Mouse (Mus musculus): ENCODE data around the gene Hspbp1. TPM values are rescaled to one million over a fixed set of nuclear protein-coding genes. Genes with fewer than 3 reads are reported as not detected.

Hspbp1 gene
- polyA plus RNA-seq, 2 experiments: 28.2 to 56.7 TPM

DNA sequence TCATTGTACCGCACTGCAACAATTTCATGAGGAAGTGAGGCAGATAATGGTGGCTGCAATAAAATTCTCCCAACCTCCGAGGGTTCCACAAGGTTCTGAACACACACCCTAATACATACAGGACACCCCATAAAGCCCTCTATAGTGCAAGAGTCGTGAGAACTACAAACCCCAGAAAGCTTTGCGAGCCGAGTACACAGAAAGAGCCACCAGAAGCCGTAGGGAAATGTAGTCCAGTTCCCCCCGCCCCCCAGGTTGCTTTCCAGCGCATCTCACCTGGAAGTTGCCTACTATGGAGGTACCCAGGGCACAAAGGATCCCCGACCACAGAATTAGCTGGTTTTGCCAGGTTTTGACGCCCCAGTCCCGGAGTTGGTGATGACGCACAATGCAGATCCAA is 38.6 kb upstream of the Hspbp1 start:
- WGBS (ENCODE audit: insufficient replicate concordance): 29% methylated on average over 12 of the region's 12 CpGs
- TF ChIP-seq EP300 (IDR thresholded peaks at IDR 0.05; ENCODE audit: low read depth) (no peak), CTCF (IDR thresholded peaks at IDR 0.05; ENCODE audit: low read depth) (no peak)
- H3K9ac ChIP-seq (replicated peaks): no peak overlapping the region; the same call in 1 of the 2 replicates
- no peak overlapping the region for H3K27ac ChIP-seq
- no peak for ATAC-seq (ENCODE audit: insufficient read depth)
- H3K4me3 ChIP-seq (ENCODE audit: insufficient read depth in 1 of 2, low read depth in 2 of 2, low read length in 2 of 2): peak overlapping the region; percentile 34 to 53
- peaks cover 0 to 12% of the 10 kb centered on the region in 2 experiments; a peak in 2 of 4 replicates for H3K4me1 ChIP-seq (replicated peaks; ENCODE audit: control insufficient read depth in 2 of 2, insufficient read depth in 2 of 2, low read length in 1 of 2)
- no peak for DNase-seq (ENCODE audit: low read depth in 3 of 3, low spot score in 3 of 3)
- H3K4me2 ChIP-seq (ENCODE audit: low read depth): peak overlapping the region; percentile 56
- H3K36me3 ChIP-seq (replicated peaks; ENCODE audit: control insufficient read depth, insufficient read depth, low read depth): no peaks in the 10 kb centered on the region
- no peaks in the 10 kb centered on the region for H3K9me3 ChIP-seq (ENCODE audit: control insufficient read depth, low read length)
- no peaks in the 10 kb centered on the region; the same call in 1 of the 2 replicates for H3K27me3 ChIP-seq (ENCODE audit: control insufficient read depth, insufficient read depth, low read length)

GRCm38 (mm10) chr7:4719276-4719675 is 34.4 kb upstream of the Hspbp1 start:
- ATAC-seq (ENCODE audit: insufficient read depth) (no peak), DNase-seq (ENCODE audit: low read depth in 3 of 3, low spot score in 3 of 3) (no peak)
- no peak overlapping the region for H3K27ac ChIP-seq
- H3K4me1 ChIP-seq (replicated peaks; ENCODE audit: control insufficient read depth in 2 of 2, insufficient read depth in 2 of 2, low read length in 1 of 2): peaks cover 0 to 8% of the 10 kb centered on the region in 2 experiments; a peak in 1 of 4 replicates
- H3K4me3 ChIP-seq (ENCODE audit: insufficient read depth in 1 of 2, low read depth in 2 of 2, low read length in 2 of 2): no peak overlapping the region
- no peak for TF ChIP-seq EP300 (IDR thresholded peaks at IDR 0.05; ENCODE audit: low read depth)
- no peak for TF ChIP-seq CTCF (IDR thresholded peaks at IDR 0.05; ENCODE audit: low read depth)
- H3K27me3 ChIP-seq (ENCODE audit: control insufficient read depth, insufficient read depth, low read length): no peaks in the 10 kb centered on the region; the same call in 1 of the 2 replicates
- no peak overlapping the region for H3K9ac ChIP-seq (replicated peaks)
- H3K4me2 ChIP-seq (ENCODE audit: low read depth): no peak overlapping the region
- H3K9me3 ChIP-seq (ENCODE audit: control insufficient read depth, low read length): no peaks in the 10 kb centered on the region
- H3K36me3 ChIP-seq (replicated peaks; ENCODE audit: control insufficient read depth, insufficient read depth, low read depth): no peaks in the 10 kb centered on the region
- WGBS (ENCODE audit: insufficient replicate concordance): 82% methylated on average over 3 of the region's 3 CpGs

DNA sequence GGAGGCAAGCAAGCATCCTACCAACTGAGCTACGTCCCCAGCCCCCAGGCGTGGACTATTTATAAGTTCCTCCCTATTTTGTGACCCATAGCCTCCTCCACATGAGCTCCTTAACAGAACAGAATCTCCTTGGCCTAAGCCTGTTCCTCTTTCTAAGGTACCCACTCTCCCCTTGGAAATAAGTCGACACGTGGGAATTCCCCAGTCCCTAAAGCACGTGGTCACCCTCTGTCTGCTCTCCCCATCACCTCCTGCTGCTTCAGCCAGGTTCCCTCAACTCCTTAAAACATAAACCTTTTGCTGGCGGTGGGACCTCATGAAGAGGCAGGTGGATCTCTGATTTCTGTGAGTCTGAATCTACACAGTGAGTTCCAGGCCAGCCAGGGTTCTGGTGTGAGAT is 32.1 kb upstream of the Hspbp1 start:
- Histone ChIP-seq H3K9ac (replicated peaks) (no peak overlapping the region), H3K4me2 (ENCODE audit: low read depth) (no peak overlapping the region), H3K4me3 (ENCODE audit: insufficient read depth in 1 of 2, low read depth in 2 of 2, low read length in 2 of 2) (no peak overlapping the region), H3K27me3 (ENCODE audit: control insufficient read depth, insufficient read depth, low read length) (no peaks in the 10 kb centered on the region), H3K9me3 (ENCODE audit: control insufficient read depth, low read length) (no peaks in the 10 kb centered on the region), H3K4me1 (replicated peaks; ENCODE audit: control insufficient read depth in 2 of 2, insufficient read depth in 2 of 2, low read length in 1 of 2) (0 out of 4 replicates have a peak, but pooled peaks cover 0 to 2% of the 10 kb centered on the region in 2 experiments), H3K27ac (no peak overlapping the region), H3K36me3 (replicated peaks; ENCODE audit: control insufficient read depth, insufficient read depth, low read depth) (no peaks in the 10 kb centered on the region)
- DNase-seq (ENCODE audit: low read depth in 3 of 3, low spot score in 3 of 3) (no peak), ATAC-seq (ENCODE audit: insufficient read depth) (no peak)
- no peak for TF ChIP-seq CTCF (IDR thresholded peaks at IDR 0.05; ENCODE audit: low read depth)
- no peak for TF ChIP-seq EP300 (IDR thresholded peaks at IDR 0.05; ENCODE audit: low read depth)
- WGBS (ENCODE audit: insufficient replicate concordance): 55% methylated on average over 6 of the region's 6 CpGs

- H3K4me3 ChIP-seq (ENCODE audit: insufficient read depth in 1 of 2, low read depth in 2 of 2, low read length in 2 of 2): no peak overlapping the region
- no peak for ATAC-seq (ENCODE audit: insufficient read depth)
Measured at GRCm38 (mm10) chr7:4712594-4712993, 27.7 kb upstream of the Hspbp1 start.

DNA sequence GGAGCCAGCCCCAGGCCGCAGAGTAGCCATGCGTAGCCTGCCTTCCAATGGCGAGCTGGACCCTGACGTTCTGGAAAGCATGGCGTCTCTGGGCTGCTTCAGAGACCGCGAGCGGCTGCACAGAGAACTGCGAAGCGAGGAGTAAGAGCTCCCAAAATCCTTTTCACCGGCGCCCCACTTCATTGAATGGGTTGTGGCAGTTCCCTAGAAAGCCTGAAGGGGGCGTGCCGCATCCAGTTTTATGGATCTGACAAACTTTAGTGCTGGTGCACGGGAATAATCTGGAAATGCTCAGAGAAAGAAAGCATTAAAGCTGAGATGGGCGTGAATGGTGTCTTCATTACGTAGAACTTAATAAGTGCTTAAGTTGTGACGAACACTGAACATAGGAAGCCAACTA is 20.2 kb upstream of the Hspbp1 start:
- Histone ChIP-seq H3K27ac (no peak overlapping the region), H3K27me3 (ENCODE audit: control insufficient read depth, insufficient read depth, low read length) (no peaks in the 10 kb centered on the region), H3K9ac (replicated peaks) (no peak overlapping the region), H3K9me3 (ENCODE audit: control insufficient read depth, low read length) (no peaks in the 10 kb centered on the region), H3K4me2 (ENCODE audit: low read depth) (no peak overlapping the region; the same call in 1 of the 2 replicates), H3K36me3 (replicated peaks; ENCODE audit: control insufficient read depth, insufficient read depth, low read depth) (no peaks in the 10 kb centered on the region), H3K4me1 (replicated peaks; ENCODE audit: control insufficient read depth in 2 of 2, insufficient read depth in 2 of 2, low read length in 1 of 2) (no peaks in the 10 kb centered on the region), H3K4me3 (ENCODE audit: insufficient read depth in 1 of 2, low read depth in 2 of 2, low read length in 2 of 2) (no peak overlapping the region)
- DNase-seq (ENCODE audit: low read depth in 3 of 3, low spot score in 3 of 3): peak in 2 of 3 experiments; percentile 16 to 33
- no peak for ATAC-seq (ENCODE audit: insufficient read depth)
- 32% methylated on average over 18 of the region's 18 CpGs for WGBS (ENCODE audit: insufficient replicate concordance)
- TF ChIP-seq CTCF (IDR thresholded peaks at IDR 0.05; ENCODE audit: low read depth) (peak; percentile 76), EP300 (IDR thresholded peaks at IDR 0.05; ENCODE audit: low read depth) (no peak)

More at GRCm38 (mm10) chr7:4712594-4712993, 27.7 kb upstream of the Hspbp1 start:
- Histone ChIP-seq H3K36me3 (replicated peaks; ENCODE audit: control insufficient read depth, insufficient read depth, low read depth) (no peaks in the 10 kb centered on the region), H3K4me1 (replicated peaks; ENCODE audit: control insufficient read depth in 2 of 2, insufficient read depth in 2 of 2, low read length in 1 of 2) (no peaks in the 10 kb centered on the region), H3K9me3 (ENCODE audit: control insufficient read depth, low read length) (no peaks in the 10 kb centered on the region), H3K27ac (no peak overlapping the region), H3K27me3 (ENCODE audit: control insufficient read depth, insufficient read depth, low read length) (no peaks in the 10 kb centered on the region), H3K4me2 (ENCODE audit: low read depth) (no peak overlapping the region), H3K9ac (replicated peaks) (no peak overlapping the region)
- no peak for TF ChIP-seq EP300 (IDR thresholded peaks at IDR 0.05; ENCODE audit: low read depth)
- peak; percentile 39 for TF ChIP-seq CTCF (IDR thresholded peaks at IDR 0.05; ENCODE audit: low read depth)
- DNase-seq (ENCODE audit: low read depth in 3 of 3, low spot score in 3 of 3): no peak
- 50% methylated on average over 3 of the region's 3 CpGs for WGBS (ENCODE audit: insufficient replicate concordance)

Measured in liver, embryonic 14.5 days (tissue).